Mouse (Mus musculus): ENCODE measurements around the gene Rbpjl. TPM values are rescaled to one million over a fixed set of nuclear protein-coding genes. Genes with fewer than 3 reads are reported as not detected.

The Rbpjl gene
- not detected for polyA plus RNA-seq (2017; shearing (Covaris generic))

GRCm38 (mm10) chr2:164402906-164403305, at the start of gene Rbpjl:
Gene Rbpjl (plus strand): TSS chr2:164403141.

GRCm38 (mm10) chr2:164389020-164389419, 13.9 kb upstream of the Rbpjl start, which contains the start of gene Slpi:
Gene Slpi (minus strand): TSS chr2:164389095.

GRCm38 (mm10) chr2:164405060-164405459, 2.1 kb downstream of the Rbpjl start, which contains the start of gene Matn4:
Gene Matn4 (minus strand): TSS chr2:164405160.

GRCm38 (mm10) chr2:164443460-164444000, 40.6 kb downstream of the Rbpjl start, which contains the start of gene Sdc4:
Gene Sdc4 (minus strand): TSS chr2:164443887.

GRCm38 (mm10) chr2:164456864-164457300, 53.9 kb downstream of the Rbpjl start, which contains the start of gene Sys1:
Gene Sys1 (plus strand): TSS chr2:164456964.

GRCm38 (mm10) chr2:164460745-164461551, 58.0 kb downstream of the Rbpjl start, which contains the start of gene Gm20458:
Gene Gm20458 (plus strand): TSS chr2:164460967.

Other genes starting within 250 kb of the Rbpjl start
- not detected for gene Kcns1, start 232.0 kb upstream of the Rbpjl start, polyA plus RNA-seq (2017; shearing (Covaris generic))
- gene Wfdc5, start 220.4 kb upstream of the Rbpjl start, polyA plus RNA-seq (2017; shearing (Covaris generic)), result not detected
- not detected for gene Wfdc12, start 212.5 kb upstream of the Rbpjl start, polyA plus RNA-seq (2017; shearing (Covaris generic))
- not detected for gene Wfdc15a, start 203.0 kb upstream of the Rbpjl start, polyA plus RNA-seq (2017; shearing (Covaris generic))
- not detected for gene Wfdc15b, start 181.5 kb upstream of the Rbpjl start, polyA plus RNA-seq (2017; shearing (Covaris generic))
- not detected for gene Svs2, start 164.7 kb upstream of the Rbpjl start, polyA plus RNA-seq (2017; shearing (Covaris generic))
- not detected for gene Svs3b, start 146.5 kb upstream of the Rbpjl start, polyA plus RNA-seq (2017; shearing (Covaris generic))
- not detected for gene Svs4, start 124.7 kb upstream of the Rbpjl start, polyA plus RNA-seq (2017; shearing (Covaris generic))
- gene Svs3a, start 113.9 kb upstream of the Rbpjl start, polyA plus RNA-seq (2017; shearing (Covaris generic)), result not detected
- not detected for gene Svs6, start 86.4 kb upstream of the Rbpjl start, polyA plus RNA-seq (2017; shearing (Covaris generic))
- gene Svs5, start 70.4 kb upstream of the Rbpjl start, polyA plus RNA-seq (2017; shearing (Covaris generic)), result not detected
- 9.6 TPM for gene Slpi, start 14.0 kb upstream of the Rbpjl start, polyA plus RNA-seq (2017; shearing (Covaris generic))
- not detected for gene Matn4, start 2.0 kb downstream of the Rbpjl start, polyA plus RNA-seq (2017; shearing (Covaris generic))
- gene Sdc4, start 40.7 kb downstream of the Rbpjl start, polyA plus RNA-seq (2017; shearing (Covaris generic)), result 0.32 TPM
- gene Sys1, start 53.8 kb downstream of the Rbpjl start, polyA plus RNA-seq (2017; shearing (Covaris generic)), result 101 TPM
- 5.4 TPM for gene Gm20458, start 57.8 kb downstream of the Rbpjl start, polyA plus RNA-seq (2017; shearing (Covaris generic))
- gene Trp53tg5, start 70.6 kb downstream of the Rbpjl start, polyA plus RNA-seq (2017; shearing (Covaris generic)), result not detected
- 0.53 TPM for gene Dbndd2, start 83.0 kb downstream of the Rbpjl start, polyA plus RNA-seq (2017; shearing (Covaris generic))
- 16.2 TPM for gene Pigt, start 94.4 kb downstream of the Rbpjl start, polyA plus RNA-seq (2017; shearing (Covaris generic))
- gene Wfdc2, start 159.3 kb downstream of the Rbpjl start, polyA plus RNA-seq (2017; shearing (Covaris generic)), result not detected
- gene Spint3, start 170.3 kb downstream of the Rbpjl start, polyA plus RNA-seq (2017; shearing (Covaris generic)), result not detected
- not detected for gene Wfdc6a, start 182.3 kb downstream of the Rbpjl start, polyA plus RNA-seq (2017; shearing (Covaris generic))
- not detected for gene Eppin, start 190.5 kb downstream of the Rbpjl start, polyA plus RNA-seq (2017; shearing (Covaris generic))
- gene Wfdc6b, start 210.4 kb downstream of the Rbpjl start, polyA plus RNA-seq (2017; shearing (Covaris generic)), result not detected
- gene Wfdc8, start 210.5 kb downstream of the Rbpjl start, polyA plus RNA-seq (2017; shearing (Covaris generic)), result not detected
- not detected for gene Wfdc16, start 235.7 kb downstream of the Rbpjl start, polyA plus RNA-seq (2017; shearing (Covaris generic))